Mouse (Mus musculus) megakaryocyte-erythroid progenitor cell, adult 5-6 weeks (primary cell): Measurements from ENCODE around the gene 1700014D04Rik. TPM values are rescaled to one million over a fixed set of nuclear protein-coding genes. Genes with fewer than 3 reads are reported as not detected.
A peak's percentile ranks its signal among the peaks of the same experiment; 100 is the strongest.
"Not testable (repeated sequence)": the region's sequence is repeated elsewhere in the genome, so short reads cannot be mapped to it uniquely, and the experiment has no call there.

Experiments used
- ATAC-seq: replicated peaks from 2 replicates; pipeline ENCODE4 v1.8.0; 2016; ENCODE audit warnings: mild to moderate bottlenecking, inconsistent platforms; ENCODE audit not compliant: severe bottlenecking, poor library complexity, low FRiP score, low TSS enrichment
- total RNA-seq, 2 experiments: library from RNA; stranded (forward) in 1 of 2; stranded (reverse) in 1 of 2; fragments of 200-1000, 215-1000 nt in 1 of 2; fragments of >200 nt in 1 of 2; fragmentation: Nextera tagmentation in 1 of 2; gene quantifications; 2 replicates each; pipeline ENCODE4 v1.2.3; 2014 to 2017

Gene 1700014D04Rik
- total RNA-seq, 2 experiments from 2014 or later = 0.38 TPM; not detected in 1

DNA sequence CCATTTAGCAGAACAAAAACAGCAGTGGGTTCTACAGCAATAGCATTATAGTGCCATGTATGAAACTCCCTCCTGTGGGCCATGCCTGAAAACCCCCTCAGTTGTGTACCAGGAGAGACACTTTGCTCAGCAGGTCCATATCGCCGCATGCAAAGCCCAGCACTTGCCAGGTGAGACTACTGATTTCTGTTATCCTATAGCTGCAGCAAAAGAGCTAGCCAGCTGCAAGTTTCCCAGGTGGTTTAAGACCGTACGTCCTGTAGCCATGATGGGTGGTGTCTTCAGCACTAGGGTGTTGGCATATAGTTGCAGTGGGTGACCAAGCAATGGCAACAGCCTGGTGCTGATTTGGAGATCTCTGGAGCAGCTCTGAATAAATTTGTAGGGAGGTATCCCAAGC, 7.2 kb downstream of the 1700014D04Rik start:
- peak; percentile 51 for ATAC-seq

- ATAC-seq = peak; percentile 75
Measured at GRCm38 (mm10) chr13:59738455-59738854, 8.1 kb downstream of the 1700014D04Rik start.

- peak; percentile 48 for ATAC-seq
Measured at GRCm38 (mm10) chr13:59735190-59735589, 11.4 kb downstream of the 1700014D04Rik start.

- ATAC-seq = not testable (repeated sequence)
Measured at GRCm38 (mm10) chr13:59734347-59734746, 12.2 kb downstream of the 1700014D04Rik start.

DNA sequence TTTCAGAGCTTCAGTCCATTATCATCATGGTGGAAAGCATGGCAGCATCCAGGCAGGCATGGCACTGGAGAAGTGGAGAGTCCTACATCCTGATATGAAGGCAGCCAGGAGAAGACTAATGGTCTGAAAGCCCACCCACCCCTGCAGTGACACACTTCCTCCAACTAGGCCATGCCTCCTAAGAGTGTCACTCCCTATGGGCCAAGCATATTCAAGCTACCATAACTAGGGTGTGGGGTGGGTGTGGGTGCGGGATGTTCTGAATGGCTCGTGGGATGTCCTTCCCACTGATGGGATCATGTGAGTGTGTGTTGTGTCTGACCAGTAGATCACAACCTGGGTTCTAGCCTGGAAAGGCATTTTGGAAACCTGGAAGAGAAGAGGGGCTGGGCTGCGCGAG, 12.6 kb downstream of the 1700014D04Rik start:
- no peak for ATAC-seq

GRCm38 (mm10) chr13:59731652-59732051, 14.9 kb downstream of the 1700014D04Rik start, which contains the start of gene Spata31d1d:
Spata31d1d (minus strand) TSS chr13:59731752.
- no peak for ATAC-seq

DNA sequence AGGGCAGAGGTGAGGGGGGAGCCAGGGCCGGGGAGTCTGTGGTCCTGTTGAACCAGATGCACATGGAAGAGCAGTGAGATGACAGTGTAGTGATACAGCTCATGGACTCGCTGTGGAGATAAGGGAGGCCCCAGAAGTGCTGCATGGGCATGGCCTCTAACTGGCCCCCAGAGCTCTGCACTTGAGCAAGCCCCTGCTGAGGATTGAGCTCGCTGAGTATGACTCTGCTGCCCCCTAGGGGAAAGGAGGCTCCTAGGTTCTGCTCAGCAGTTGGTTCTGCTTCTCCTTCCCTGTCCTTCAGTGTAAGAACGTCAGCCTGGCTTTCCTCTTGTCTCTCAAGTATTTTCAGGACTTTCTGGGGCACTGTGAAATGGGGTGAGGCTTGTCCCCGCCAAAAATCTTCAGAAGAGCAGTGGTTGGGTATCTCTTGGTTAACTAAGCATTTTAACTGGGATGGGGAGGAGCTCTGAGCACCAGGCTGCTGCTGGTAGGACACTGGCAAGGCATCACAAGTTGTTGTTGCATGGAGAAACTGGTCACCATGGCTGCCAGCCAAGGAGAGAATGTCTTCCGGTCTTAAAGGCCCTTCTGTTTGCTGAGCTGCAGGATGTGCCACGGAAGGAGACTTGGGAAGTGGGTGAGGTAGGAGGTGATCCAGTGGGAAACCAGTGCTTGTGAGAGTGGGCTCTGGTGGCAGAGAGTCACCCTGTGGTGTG, 18.0 kb downstream of the 1700014D04Rik start:
- ATAC-seq = peak; percentile 88

DNA sequence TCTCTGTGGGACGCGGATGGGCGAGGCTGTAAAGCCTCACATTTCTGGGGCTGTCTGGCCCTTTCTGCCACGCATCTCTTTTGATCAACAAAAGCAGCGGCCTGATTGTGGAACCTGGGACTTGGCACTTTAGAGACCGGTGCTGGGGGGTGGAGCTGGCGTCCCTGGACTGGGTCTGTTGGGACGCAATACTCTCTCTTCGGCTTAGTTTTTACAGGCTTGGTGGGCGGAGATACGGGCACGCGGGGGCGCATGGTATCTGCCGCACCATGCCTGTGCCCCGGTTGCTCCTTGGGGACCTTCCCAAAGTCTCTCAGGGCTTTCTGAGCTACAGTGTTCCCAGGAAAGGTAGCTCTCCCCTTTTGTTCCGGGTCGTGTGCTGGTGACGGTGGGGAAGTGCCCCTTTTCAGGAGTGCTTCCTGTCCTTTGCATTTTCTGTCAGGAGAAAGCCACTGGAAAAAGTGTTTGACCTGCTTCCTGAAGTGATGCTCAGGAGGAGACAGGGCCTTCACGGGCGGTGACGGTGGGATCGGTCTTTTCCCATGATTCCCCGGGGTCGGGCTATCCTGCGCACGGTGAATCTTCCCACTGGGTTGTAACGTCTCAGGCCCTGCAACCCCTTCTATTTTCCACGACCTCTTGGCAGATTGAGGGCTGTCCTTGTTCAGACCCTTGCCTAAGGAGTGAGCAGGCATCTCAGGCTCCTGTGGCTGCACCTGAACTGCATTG, 20.2 kb downstream of the 1700014D04Rik start:
- no peak for ATAC-seq

DNA sequence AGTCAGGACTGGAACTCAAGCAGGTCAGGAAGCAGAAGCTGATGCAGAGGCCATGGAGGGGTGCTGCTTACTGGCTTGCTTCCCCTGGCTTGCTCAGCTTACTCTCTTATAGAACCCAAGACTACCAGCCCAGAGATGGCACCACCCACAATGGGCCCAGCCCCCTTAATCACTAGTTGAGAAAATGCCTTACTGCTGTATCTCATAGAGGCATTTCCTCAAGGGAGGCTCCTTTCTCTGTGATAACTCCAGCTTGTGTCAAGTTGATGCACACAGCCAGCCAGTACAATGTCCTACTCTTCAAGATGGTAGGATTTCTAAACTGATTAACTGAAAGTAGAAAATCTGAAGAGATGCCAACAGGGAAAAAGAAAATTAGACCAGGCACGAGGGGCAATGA, 24.5 kb downstream of the 1700014D04Rik start:
- ATAC-seq = not testable (repeated sequence)

GRCm38 (mm10) chr13:59719475-59719874, 27.1 kb downstream of the 1700014D04Rik start:
- ATAC-seq = peak; percentile 74

- peak; percentile 40; the same call in 1 of the 2 replicates for ATAC-seq
Measured at GRCm38 (mm10) chr13:59718857-59719440, 27.6 kb downstream of the 1700014D04Rik start.

GRCm38 (mm10) chr13:59713710-59714109, 32.8 kb downstream of the 1700014D04Rik start:
- no peak for ATAC-seq

GRCm38 (mm10) chr13:59711984-59712383, 34.6 kb downstream of the 1700014D04Rik start, which contains the start of gene Spata31d1b:
Spata31d1b (plus strand) TSS chr13:59712284.
- not testable (repeated sequence) for ATAC-seq

DNA sequence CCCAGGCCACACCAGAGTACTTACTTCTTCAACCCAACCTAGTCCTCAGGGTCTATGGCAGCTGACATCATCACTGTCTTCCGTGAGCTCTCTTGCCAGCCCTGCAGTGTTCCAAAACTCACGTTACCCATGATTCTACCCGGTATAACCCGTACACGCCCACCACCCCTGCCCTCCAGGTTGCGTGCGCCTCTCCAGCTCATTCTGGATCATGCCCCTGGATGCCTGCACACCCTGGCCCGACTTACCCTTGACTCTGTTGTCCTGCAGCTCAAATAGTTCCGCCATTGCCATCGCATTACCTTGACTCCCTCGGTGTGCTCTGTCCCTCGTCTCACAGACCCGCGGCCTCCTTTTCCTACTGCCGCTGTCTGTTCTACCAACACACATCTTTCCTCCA, 36.3 kb downstream of the 1700014D04Rik start, which contains the start of gene Spata31d1a:
Gene Spata31d1a (minus strand): TSS at position 101 of the 400 bp plus-strand sequence.
- no peak for ATAC-seq

- no peak for ATAC-seq
Measured at GRCm38 (mm10) chr13:59704562-59704961, 42.0 kb downstream of the 1700014D04Rik start.

GRCm38 (mm10) chr13:59703514-59703913, 43.0 kb downstream of the 1700014D04Rik start:
- no peak for ATAC-seq

- ATAC-seq = not testable (repeated sequence)
Measured at GRCm38 (mm10) chr13:59700137-59700536, 46.4 kb downstream of the 1700014D04Rik start.

DNA sequence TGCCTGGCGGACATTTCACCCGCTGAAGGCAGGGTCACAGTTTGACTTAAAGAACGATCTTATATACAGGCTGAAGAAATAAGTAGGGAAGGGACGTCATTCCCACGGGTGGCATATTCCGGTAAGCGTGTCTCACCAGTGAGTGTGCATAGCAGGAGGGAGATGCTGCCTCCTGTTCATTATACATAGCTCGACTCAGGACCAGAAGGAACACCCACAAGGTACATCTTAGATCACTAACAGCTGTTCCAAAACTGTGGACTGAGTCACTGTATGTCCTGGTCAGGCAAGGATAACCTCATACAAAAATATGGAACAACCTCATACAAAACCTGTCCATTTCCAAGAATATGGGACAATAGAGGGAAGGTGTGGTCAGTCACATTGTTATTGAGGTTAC, 47.4 kb downstream of the 1700014D04Rik start:
- ATAC-seq = no peak

DNA sequence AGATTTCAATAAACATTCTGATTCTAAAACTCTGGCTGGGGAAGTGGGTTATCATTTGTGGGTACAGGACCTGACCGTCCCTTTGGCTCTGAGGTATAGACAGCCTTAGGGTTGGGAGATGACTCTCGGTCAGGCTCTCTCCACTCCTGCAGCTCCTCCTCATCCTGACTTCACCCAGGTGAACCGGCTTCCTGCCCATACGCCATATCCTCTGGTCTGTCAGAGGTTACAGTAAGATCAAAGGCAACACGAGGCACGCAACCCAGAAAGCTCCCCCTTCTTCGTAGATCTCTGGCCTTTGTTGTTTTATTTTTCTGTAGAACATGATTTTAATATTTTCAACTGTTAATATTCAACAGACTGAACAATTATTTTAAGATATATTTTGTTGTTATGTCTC, 50.8 kb downstream of the 1700014D04Rik start:
- no peak for ATAC-seq

DNA sequence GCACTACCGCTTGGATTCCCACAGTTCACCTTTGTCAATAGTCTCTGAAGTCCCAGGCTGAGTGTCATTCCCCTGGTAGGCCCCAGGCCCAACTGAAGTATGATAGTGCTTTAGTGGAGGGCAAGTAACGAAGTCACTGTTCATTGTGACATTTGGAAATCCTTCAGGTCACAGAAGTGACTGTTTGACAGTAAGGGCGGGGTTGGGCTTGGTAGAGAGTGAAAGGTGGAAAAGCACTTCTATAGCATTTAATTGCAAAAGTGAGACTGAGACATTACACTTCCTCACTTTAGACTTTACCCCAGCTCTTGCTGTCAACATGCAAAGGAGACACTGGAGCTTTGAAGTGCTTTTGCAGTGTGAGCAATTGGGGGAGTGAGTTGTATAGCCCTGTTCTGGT, 52.5 kb downstream of the 1700014D04Rik start, which contains the start of gene 4921517D22Rik:
Gene 4921517D22Rik (minus strand): TSS at position 101 of the 400 bp plus-strand sequence.
- no peak for ATAC-seq
